Mouse (Mus musculus): Measurements from ENCODE around the gene Man1a.

GRCm38 (mm10) chr10:53881310-53881709 is 195.1 kb downstream of the Man1a start:
- TF ChIP-seq CTCF (IDR thresholded peaks at IDR 0.05; ENCODE audit: borderline replicate concordance, insufficient read depth, low read length) (no peak), POLR2A (IDR thresholded peaks at IDR 0.05; ENCODE audit: low read depth, low read length) (no peak)

Data from embryonic fibroblast, embryonic 13.5 days (primary cell).